Mouse (Mus musculus) sigmoid colon, adult 10 weeks (tissue): ENCODE data around the gene Steap4. TPM values are rescaled to one million over a fixed set of nuclear protein-coding genes. Genes with fewer than 3 reads are reported as not detected.

Experiments
- polyA plus RNA-seq: library from polyadenylated mRNA; stranded (reverse); fragments of 350-450 nt; fragmentation: Illumina TruSeq; extraction: RNeasy Lipid Tissue Mini Kit (QIAGEN cat#74804); gene quantifications from one replicate; pipeline ENCODE4 v1.2.3, GENCODE M21; 2014; ENCODE audit warnings: low read depth, low replicate concordance

Steap4 gene
- polyA plus RNA-seq: 10.6 TPM

GRCm38 (mm10) chr5:7960176-7960575, at the start of gene Steap4:
TSS of gene Steap4 (plus strand) at chr5:7960457.

Other genes starting within 250 kb of the Steap4 start
- 433 TPM for gene Sri, start 85.6 kb downstream of the Steap4 start, polyA plus RNA-seq